Mouse (Mus musculus) v-Abl transformed pro-B cells (cell line): ENCODE data around the gene Pde12.
"Not testable (repeated sequence)": the region's sequence is repeated elsewhere in the genome, so short reads cannot be mapped to it uniquely, and the experiment has no call there.

Source experiments
- in situ Hi-C, 2 experiments: fragments of 400-800 bp; cut with MboI; formaldehyde crosslinking; loops; one replicate each; pipeline ENCODE4 v1.15.1; 2025; ENCODE audit not compliant: unreplicated experiment in 2 of 2

The Pde12 gene

DNA sequence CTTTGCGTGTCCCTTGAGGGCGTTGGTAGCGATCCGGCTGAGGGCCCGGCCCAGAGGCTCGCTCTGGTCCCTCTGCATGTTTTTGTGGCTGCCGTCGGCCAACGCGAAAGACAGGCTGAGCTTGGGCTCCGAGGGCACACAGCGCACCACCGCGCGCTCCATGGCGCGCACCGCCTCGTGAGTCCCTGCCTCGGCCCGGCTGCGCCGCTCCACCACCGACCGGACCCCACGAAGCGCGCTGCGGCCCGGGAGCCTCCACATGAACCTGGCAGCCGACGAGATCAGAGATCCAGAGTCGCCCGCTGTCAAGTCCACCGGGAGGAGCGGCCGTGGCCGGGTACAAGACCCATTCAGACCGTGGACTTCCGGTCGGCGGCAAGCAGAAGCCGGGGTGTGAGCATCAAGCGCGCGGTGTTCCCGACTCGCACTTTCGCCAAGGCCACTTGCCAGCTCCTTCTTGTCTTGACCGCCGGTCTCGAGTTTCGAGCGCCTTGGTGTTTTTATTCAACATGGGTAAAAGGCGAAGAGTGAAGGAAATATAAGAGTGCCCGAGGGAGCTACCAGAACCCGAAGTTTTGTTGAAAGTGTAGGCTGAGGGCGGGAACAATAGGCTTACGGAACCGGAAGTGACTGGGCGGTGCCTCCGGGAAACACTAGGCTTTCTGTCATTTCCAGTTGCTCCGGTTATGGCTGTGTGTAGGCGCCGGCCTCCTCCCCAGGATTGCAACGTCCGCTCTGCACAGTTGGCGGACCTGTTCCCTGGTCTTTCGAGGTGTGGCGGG is at the start of gene Pde12:
Gene Pde12 (minus strand): TSS at position 592 of the 782 bp plus-strand sequence.
- in situ Hi-C loops: loop anchor here in 1 of 2 experiments (10.0 kb wide), 1 partner anchor 185 kb away; no protein-coding TSS in a partner anchor

DNA sequence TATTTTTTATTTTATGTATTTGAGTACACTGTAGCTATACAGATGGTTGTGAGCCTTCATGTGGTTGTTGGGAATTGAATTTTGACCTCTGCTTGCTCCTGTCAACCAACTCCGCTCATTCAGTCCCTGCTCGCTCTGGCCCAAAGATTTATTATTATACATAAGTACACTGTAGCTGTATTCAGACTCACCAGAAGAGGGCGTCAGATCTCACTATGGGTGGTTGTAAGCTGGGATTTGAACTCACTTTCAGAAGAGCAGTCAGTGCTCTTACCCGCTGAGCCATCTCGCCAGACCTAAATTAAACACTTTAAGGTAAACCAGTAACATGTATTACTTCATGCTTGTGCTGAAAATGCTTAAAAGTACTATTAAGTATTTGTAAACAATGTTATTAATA is 35.6 kb upstream of the Pde12 start:
- in situ Hi-C loops: not testable (repeated sequence)

DNA sequence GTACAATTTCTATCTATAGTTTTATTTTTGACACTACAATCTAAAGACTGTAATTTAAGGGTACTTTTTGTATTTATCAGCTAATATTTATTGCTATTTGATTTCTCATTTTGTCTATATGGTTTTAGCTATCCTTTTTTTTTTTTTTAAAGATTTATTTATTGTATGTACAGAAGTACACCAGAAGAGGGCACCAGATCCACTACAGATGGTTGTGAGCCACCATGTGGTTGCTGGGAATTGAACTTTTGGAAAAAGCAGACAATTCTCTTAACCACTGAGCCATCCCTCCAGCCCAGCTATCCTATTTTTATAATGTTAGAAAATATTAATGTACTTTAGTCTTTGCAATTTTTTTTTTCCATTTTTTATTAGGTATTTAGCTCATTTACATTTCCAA is 28.2 kb upstream of the Pde12 start:
- in situ Hi-C loops: loop anchor here (10.0 to 25.0 kb wide), 2 partner anchors 327 to 1039 kb away; no protein-coding TSS in a partner anchor

DNA sequence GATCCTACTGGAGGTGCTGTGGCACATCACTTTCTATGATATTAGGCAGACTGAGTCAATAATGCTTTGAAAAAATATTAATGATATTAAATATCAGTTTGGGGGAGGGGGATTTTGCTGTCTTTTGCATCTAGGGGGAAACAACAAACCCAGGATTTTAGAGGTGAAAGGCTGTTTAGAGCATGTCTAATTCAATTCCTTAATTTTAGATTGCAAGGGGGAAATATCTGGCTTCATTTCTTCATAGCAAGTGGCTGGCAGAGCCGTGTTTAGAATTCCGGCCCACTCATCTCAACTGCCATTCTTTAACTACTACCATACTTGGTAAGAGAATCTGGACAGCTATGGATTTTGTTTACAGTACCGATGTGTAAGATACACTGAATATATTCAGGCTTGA is 23.3 kb upstream of the Pde12 start, which contains the start of gene Dnah12:
Gene Dnah12 (plus strand): TSS at position 301 of the 400 bp plus-strand sequence.
- in situ Hi-C loops: loop anchor here (10.0 to 25.0 kb wide), 2 partner anchors 332 to 1044 kb away; no protein-coding TSS in a partner anchor

DNA sequence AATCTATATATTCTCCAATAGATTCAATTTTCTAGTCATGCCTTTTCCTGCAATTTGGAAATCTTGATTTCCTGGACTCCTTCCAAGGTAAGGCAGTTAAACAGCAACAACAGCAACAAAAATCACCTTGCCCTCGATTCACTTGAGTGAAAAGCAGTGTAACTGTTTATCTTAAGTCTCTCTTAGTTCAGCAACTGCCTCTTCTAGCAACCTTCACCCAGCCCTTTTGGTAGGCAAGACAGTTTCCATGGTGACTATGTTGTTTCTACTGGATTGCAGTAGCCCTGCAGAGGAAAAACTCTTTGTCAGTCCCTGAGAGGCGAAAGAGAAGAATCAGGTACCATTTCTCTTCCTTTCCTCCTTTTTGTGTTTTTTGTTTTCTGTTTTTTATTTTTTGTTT is 21.7 kb upstream of the Pde12 start:
- in situ Hi-C loops: loop anchor here (10.0 to 25.0 kb wide), 2 partner anchors 333 to 1046 kb away; no protein-coding TSS in a partner anchor

DNA sequence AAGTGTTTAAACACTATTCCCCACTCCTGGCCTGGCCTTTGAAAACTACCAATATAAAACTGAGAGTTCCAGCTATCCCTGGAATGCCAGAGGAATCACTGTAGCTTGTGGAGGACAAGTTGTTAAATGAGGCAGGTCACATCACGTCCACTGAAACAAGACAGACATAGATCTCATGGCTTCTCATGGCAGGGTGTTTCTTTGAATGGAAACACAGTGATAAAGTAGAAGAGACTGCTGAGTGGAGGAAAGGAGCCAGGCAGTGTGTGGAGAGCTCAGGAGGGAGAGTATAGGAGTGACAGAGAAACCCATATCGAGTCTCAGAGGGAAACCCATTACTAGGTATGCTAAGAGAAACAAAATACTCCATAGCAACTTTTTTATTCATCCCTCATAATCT is 21.0 kb upstream of the Pde12 start:
- in situ Hi-C loops: loop anchor here (10.0 to 25.0 kb wide), 2 partner anchors 334 to 1047 kb away; no protein-coding TSS in a partner anchor

DNA sequence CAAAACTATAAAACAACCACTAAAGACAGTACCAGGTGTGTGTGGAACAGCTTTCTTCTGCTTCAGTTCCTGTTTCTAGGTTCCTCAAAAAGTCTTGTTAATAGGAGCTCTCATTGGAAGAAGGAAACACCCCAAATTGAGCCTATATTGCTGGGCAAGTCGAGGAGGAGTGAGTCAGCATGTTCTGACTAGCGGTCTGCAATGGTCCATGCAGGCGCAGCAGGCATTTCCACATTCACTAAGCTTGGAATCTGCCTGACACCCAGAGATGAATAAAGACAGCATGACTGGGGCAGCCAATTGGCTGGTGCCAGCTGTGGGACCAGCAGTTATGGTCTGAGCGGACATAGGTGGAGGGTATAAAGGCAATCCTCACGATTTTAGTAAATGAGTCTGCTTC is 6.1 kb upstream of the Pde12 start:
- in situ Hi-C loops: loop anchor here in 1 of 2 experiments (25.0 kb wide), 1 partner anchor 1062 kb away; no protein-coding TSS in a partner anchor

DNA sequence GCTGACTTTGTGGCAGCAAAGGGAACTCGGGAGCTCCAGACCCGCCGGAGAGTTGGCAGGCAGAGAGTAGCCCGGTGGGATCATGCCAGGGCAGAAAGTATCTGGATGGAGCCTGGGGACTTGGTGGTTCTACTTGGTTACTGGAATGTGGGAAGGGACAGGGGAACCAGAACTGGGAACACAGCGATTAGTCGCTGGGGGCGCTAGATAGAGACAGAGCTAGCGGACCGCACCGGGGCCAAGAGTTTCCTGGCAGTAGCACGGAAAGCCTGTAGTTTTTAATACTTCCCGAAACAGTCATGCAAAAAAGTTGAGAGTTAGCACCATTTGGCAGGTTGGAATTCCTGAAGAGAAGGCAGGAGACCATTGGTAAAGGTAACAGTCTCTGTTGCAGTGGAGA is 5.7 kb upstream of the Pde12 start:
- in situ Hi-C loops: loop anchor here in 1 of 2 experiments (25.0 kb wide), 1 partner anchor 1062 kb away; no protein-coding TSS in a partner anchor

DNA sequence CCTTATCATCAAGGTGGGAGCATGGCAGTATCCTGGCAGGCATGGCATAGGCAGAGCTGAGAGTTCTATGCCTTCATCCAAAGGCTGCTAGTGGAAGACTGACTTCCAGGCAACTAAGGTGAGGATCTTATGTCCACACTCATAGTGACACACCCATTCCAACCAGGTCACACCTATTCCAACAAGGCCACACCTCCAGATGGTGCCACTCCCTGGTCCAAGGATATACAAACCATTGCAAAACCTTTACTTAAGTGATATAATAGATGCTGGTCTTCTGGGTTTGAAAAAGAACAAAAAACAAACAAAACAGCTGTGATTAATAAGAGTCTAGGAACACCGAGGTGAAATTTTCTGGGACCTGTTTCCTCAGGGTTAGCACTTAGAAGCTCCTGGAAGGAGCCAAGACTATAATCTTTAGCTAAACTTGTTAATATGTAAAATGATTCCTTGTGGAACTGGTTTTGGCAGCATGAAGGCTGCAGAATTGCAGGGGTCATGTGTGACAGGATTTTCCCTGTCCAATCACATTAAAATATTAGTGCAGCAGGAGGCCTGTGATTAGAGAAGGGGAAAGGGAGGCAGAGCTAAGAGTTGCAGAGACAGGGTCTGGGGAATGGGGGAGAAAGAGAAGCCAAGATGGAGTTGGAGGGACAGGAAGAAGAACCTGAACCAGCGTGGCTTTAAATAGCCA is 4.9 kb upstream of the Pde12 start:
- in situ Hi-C loops: loop anchor here in 1 of 2 experiments (25.0 kb wide), 1 partner anchor 1063 kb away; no protein-coding TSS in a partner anchor

DNA sequence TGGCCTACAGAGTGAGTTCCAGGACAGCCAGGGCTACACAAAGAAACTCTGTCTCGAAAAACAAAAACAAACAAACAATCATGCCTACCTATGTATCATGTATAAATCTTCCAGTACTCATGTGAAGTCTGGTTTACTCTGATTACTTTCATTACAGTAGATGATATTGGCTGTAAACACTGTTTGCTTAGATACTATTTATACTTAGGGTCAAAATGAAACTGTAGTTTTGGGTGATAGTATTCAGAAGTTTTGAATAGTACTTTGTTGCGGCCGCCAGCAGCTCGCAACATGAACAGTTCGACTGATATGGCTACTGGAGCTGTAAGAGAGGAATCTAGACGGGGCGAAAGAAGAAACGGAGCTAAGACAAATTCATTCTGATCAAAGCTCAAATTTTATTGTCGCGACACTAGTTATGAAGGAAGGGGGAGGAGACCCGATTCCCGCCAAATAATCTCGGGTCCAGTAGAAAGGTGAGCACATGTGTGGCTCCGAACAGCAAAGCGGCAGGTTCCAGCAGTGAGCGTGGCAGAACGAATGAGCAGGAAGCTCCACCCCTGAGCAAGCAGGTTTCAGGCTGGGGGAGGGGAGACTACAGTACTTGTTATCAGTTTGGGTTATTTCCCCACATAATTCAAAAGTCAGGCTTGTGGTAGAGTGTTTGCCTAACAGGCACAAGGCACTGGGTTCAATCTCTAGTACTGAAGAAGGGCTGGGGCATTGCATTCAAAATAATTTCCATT is 2.4 kb upstream of the Pde12 start:
- in situ Hi-C loops: not testable (repeated sequence)

DNA sequence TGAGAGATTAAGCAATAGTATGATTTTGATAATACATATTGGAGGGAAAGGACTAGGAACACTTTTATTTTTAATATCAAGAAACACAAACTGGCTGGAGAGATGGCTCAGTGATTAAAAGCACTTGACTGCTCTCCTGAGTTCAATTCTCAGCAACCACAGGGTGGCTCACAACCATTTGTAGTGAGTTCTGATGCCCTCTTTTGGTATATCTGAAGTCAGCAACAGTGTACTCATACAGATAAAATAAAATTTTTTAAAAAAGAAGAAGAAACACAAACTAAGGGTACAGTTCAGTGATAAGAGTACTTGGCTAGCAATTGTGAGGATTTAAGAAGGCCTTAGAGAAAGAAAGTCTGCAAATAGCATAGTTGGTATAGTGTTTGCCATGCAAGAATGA is 1.3 kb upstream of the Pde12 start:
- in situ Hi-C loops: no loop called here

DNA sequence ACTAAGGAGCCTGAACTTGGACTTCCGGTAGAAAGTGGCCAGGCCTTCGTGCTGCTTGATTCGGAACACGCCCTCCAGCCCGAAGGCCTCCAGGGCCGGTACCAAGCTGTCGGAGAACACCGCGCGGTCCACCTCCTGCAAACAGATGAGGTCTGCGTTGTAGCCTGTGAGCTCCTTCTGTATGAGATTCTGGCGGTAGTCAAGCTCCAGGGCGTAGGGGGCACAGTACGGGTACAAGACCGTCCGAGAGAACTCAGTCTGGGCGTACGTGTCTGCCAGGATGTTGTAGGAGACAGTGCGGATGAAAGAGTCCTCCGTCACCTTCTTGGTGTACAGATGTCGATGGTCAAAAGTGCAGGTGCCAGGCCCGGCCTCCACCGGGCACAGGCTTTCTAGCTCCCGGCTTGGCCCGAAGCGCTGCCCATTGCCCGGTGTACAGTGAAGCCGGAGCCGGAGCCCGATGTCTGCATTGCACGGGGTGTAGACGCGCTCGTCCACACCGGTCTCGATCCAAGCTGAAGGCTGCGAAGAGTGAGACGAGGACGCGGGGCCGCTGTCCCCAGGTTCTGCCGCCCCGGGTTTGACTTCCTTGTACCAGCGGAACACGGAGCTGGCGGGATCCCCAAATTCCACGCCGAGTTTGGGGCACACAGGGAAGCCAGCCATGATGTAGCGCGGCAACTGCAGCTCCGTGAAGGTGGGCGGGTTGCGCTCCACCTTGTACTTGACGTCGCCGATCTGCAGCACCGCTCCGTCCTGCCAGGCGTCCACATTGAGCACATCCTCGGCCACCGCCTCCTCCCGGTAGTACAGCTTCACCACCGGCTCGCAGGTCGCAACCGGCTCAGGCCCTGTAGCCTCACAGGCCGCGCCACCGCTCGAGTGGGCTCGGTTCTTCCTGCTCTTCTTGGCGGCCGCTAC is 1.1 kb downstream of the Pde12 start:
- in situ Hi-C loops: loop anchor here in 1 of 2 experiments (10.0 kb wide), 1 partner anchor 184 kb away; no protein-coding TSS in a partner anchor

DNA sequence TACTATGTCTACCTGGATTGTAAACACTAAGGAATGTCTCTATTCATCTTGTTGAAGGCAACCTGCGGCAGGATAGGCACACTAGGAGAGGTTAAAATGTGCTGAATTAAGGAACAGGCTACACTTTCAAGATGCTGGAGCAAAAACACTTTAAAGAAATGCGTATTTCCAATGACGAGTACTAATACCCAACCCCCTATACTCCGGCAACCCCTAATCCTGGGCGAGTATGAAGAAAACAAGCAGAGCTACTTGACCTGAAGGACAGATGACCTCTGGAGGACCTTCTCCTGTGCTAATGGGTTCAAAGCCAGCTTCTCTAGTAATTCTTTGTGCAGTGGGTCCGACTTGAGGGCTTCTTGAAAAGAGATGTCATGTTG is 1.7 kb downstream of the Pde12 start:
- in situ Hi-C loops: loop anchor here in 1 of 2 experiments (10.0 kb wide), 1 partner anchor 183 kb away; no protein-coding TSS in a partner anchor

DNA sequence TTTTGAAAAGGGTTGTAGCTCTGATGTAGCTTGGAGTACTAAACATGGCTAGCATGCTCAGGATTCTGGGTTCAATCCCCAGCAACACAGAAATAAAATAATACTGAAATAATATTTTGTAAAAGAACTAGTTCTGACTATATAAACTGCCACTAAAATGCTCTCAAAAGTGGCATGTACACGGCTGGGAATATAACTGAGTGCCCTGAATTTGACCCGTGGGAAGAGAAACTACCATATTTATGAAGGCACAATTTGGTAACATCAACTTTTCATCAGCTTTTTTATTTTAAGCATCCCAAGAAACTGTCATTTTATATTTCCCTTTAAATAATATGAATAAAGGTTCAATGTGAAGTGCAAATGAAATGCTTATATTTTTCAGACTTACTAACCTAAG is 5.8 kb downstream of the Pde12 start:
- in situ Hi-C loops: loop anchor here in 1 of 2 experiments (10.0 kb wide), 1 partner anchor 179 kb away; no protein-coding TSS in a partner anchor

DNA sequence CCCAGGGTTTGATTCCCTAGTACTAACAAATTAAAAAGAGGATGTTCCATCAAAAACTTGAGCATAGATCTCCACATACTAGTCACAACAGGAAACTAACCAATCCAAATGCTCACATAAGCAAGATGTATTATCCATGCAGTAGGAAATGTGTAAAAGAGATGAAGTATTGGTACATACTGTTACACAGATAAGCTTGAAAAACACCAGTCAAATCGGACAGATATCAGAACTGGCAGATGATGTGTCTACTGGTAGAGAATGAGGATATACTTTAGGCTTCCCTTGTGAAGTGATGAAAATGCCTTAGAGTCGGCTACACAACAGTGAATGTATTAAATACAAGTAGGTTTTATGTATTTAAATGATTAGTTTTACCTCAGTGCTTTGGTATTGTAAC is 7.2 kb downstream of the Pde12 start:
- in situ Hi-C loops: loop anchor here in 1 of 2 experiments (10.0 kb wide), 1 partner anchor 178 kb away; no protein-coding TSS in a partner anchor

DNA sequence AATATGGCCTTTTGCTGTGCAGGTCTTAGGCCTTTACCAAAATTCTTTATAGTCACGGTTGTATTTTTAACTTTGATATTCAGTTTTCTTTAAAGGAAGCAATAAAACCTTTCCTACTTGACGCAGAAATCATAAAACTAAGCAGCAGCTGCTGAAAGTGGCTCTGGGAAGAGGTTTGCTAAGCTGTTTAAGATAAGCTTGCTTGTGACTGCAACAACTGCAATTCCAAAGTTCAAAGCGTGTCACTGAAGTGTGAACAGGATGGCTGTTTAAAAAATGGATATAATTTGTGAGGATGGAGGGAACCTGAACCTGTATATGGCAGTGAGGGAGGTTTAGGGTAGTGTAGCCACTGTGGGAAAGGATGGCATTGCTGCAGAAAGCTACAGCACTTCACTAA is 7.7 kb downstream of the Pde12 start:
- in situ Hi-C loops: loop anchor here in 1 of 2 experiments (10.0 kb wide), 1 partner anchor 177 kb away; no protein-coding TSS in a partner anchor

DNA sequence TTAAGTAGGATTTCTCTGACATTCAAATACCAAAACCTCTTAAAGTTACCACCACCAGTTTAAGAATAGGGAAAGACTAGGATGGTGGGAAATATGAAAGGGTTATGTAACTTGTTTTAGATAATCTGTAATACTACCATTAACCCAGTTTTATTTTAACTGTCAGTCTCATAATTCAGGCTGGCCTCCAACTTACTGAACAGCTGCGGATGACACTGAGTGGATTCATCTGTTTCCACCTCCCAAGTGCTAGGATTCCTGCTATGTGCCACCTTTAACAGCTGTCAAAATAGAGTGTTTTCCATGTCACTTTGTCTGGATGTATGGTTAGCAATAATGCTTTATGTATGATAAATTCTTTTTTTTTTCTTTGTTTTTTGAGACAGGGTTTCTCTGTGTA is 9.4 kb downstream of the Pde12 start:
- in situ Hi-C loops: loop anchor here in 1 of 2 experiments (10.0 kb wide), 1 partner anchor 175 kb away; no protein-coding TSS in a partner anchor

DNA sequence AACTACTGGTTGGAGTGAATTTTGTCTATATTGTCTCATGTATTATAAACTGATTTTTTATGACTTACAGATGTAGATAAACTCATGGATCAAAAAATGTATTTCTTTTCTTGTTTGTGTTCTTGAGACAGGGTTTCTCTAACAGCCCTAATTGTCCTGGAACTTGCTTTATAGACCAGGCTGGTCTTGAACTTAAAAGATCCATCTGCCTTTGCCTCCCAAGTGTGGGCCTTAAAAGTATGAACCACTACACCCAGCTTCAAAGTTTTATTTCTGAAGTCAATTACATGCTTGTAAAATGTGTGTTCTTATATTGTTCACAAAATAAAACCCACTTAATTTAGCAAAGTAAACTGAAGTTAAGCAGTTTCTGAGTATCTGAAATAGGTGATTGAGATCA is 11.5 kb downstream of the Pde12 start:
- in situ Hi-C loops: loop anchor here in 1 of 2 experiments (10.0 kb wide), 1 partner anchor 367 kb away; no protein-coding TSS in a partner anchor

DNA sequence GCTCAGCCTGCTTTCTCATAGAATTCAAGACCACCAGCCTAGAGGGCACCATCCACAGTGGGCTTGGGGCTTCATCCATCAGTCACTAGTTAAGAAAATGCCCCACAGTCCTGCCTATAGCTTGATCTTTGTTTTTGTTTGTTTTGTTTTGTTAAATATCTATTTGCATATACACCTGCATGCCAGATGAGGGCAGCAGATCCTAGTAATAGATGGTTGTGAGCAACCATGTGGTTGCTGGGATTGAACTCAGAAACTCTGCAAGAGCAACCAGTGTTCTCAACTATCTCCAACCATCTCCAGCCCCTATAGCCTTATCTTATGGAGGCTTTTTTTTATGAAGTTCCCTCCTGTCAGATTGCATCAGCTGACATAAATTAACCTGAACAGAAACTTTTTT is 17.8 kb downstream of the Pde12 start:
- in situ Hi-C loops: loop anchor here (5.0 to 10.0 kb wide), 2 partner anchors 160 to 373 kb away; no protein-coding TSS in a partner anchor
